Mouse (Mus musculus) kidney, adult 11 months (tissue): ENCODE data around the gene Nsun7.
"Not testable (repeated sequence)": the region's sequence is repeated elsewhere in the genome, so short reads cannot be mapped to it uniquely, and the experiment has no call there.

ENCODE experiments used
- DNase-seq: peaks from one replicate; pipeline ENCODE4 v3.0.0; 2022

The Nsun7 gene

DNA sequence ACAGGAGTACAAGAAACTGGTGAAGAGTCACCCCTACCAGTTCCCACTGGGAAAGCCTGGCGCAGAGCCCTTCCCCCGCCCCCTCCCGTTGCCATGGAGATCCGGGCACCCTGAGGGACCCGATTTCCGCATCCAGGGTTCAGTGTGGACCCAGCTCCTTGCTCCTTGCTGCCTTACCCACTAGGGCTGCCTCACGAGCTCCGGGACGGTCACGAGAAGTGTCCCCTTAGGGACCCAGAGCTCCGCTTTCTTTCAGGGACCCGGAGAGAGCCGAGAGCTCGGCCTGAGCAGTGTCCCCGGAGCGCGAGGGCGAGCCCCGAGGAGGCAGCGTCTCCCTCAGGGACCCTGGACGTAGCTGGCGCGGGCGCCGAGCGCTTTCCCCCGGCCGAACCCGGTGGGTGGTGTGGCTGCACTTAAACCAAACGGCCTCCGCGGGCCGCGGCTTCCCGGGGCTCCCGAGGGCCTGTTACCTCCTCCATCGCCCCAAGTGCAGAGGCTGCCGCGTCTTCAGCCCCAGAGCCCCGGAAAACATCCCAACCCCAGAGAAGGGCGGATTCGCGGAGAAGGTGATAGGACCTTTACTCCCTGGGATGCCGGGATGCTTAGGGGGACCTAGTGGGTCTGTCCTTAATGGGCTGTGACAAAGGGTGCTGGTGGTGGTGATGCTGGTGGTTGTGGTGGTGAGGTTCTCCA, at the start of gene Nsun7:
TSS of gene Nsun7 (plus strand) at position 142 of the 693 bp plus-strand sequence.
- peak; percentile 86 for DNase-seq

DNA sequence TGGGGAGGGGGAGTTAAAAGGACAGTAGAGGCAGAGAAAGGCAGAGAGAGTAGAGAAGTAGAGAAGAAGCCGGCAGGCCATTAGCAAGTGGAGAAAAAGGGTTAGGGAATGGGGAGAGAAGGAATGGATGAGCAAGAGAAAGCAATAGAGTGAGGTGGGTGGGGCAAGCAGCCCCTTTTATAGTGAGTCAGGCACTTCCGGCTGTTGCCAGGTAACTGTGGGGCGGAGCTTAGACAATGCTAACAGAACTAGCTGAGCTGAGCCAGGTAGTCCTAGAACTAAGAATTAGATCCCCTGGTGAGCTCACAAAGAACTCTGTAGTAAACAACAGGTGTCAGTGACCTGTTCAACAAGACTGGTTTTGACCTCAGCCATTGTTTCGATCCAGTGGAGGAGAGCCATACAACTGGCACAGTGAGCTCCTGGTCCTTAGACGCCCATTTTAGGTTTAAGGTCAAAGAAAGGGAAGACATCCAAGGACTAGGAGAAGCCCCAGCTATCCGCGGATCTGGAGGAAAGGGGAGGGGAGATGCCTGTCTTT, 45.2 kb upstream of the Nsun7 start:
- no peak for DNase-seq

DNA sequence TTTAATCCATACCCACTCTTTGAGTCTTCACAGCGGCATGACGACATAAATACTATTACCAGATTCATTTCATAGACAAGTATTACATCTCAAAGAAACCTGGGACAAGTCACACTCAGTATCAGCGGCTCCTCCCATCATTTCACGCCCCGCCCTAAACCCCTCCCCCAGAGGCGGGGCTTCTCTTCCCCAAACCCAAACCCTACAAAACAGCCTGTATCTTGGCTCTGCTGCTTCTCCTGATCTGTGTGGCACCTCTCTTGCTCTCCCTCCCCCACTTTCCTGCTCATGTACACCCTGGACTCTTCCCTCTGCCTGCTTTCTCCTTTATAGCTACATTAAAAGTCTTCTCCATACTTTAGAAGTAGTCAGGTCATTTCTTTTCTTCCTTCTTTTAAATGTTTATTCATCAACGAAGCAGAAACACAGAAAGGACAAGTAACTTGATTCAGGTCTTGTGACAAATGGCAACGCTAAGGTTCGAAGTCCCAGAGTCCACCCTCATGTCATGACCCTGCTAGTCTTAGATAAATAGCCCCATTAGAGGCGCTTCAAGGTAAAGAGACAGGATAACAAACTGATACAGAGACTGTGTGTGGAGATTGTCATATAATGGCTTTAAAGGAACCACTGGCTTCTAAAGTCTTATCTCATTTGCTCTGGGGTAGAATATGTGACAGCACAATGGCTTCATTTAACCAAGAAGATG, 44.0 kb upstream of the Nsun7 start:
- DNase-seq = no peak

DNA sequence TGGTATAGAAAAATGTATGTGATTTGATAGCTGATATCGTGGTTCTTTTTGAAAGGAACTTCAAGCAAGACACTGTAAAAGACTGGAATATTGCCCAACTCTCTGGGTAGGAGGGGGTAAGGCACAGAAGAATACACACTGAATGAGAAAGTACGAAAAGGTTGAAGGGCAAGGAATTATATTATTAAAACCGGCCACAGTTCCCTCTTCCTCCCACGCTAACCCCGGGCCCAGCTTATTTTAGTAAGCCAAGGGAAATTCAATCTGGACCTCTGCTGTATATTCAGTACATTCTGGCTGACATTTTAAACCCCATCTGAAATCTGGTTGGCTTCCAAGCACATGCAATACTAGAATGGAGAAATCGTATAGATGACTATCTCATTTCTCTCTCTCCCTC, 40.0 kb upstream of the Nsun7 start:
- DNase-seq = no peak

DNA sequence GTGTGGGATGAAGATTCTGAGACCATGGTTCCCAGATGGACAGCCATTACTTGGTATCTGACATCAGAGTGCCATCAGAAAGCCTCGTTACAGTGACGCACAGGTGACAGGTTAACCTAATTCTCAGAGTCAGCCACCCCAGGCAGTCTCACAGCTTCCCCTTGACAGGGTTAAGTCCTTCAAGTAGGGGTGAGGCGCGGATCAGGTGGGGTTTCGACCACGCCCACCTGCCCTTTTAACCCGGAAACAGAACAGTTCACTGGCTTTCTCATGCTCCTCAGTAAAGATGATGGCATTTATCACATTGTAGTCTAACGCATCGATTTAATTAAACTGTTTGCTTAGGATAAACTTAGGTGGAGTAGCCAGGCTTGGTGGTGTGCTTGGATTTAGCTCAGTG, 39.1 kb upstream of the Nsun7 start:
- no peak for DNase-seq

DNA sequence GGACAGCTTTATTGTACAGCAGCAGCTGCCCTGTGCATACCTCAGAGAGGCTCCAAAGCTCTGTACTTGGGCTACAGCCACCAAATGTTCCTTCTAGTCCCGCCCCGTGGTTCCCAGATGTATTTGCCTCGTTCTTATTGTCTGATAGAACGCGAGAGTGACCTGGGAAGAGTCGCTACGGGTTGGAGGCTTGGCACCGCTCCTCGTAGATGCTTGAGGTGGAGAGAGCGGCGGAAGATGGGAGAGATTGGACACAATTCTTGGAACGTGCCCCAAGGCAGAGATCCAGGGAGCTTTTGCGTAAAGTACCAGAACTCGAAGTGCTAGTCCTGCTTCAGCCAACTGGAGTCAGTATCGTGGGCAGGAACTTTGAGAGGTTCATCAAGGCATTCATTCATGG, 36.8 kb upstream of the Nsun7 start:
- DNase-seq = no peak

DNA sequence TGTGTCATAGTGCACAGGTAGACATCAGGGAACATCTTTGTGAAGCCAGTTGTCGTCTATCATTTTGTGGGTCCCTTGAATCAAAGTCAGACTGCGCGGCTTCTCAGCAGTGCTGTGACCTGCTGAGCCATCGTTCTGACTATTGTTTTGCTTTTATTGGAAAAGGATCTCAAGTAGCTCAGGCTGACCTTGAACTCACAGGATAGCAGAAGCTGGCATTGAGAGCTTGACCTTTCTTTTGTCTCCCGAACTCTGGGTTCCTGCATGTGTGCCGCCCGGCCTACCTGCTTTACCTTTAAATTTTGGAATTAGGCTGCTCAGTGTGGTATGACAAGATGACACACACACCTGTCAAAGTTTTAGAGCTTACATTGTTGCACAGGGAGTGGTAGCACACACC, 33.2 kb upstream of the Nsun7 start:
- DNase-seq = no peak

DNA sequence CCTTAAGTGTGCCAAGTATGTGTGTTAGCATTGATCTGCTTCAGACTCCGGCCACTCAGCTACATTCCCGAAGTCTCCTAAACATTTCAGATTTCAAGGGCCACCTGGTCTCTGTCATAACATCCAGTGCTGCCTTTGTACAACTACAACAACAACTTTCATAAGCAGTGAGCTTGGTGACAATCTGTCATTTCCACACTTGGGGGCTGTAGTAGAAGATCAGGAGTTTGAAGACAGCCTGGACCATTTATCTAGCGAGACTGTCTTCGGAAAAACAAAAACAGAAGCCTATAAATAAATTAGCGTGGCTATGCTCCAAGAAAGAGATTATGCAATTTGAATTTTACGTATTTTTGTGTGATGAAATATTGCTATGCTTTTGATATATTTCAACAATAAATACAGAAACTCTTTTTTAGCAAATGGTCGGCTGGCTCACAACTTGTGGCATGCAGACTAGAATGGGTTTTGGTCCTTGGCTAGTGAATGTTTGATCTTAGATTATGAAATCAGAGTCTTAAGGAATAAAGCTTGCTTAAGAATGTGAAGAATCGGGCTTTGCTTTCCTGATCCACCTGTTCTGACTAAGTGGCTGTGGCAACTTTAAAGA, 27.9 kb upstream of the Nsun7 start:
- no peak for DNase-seq

DNA sequence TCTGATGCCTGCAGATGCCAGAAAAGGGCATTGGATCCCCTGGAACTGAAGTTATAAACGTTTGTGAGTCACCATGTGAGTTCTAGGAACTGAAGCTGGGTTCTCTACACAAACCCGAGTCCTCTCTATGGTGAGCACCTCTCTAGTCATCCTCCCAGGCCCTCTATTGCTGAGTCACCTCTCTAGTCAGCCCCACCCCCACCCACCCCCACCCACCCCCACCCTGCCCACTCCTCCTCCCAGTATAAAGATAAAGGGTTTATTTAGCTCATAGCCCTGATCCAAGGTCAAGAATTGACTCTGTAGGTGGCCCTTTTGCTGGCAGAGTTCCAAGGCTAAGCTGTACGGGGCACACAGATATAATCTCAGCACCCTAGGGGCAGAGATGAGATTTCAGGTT, 27.2 kb upstream of the Nsun7 start:
- no peak for DNase-seq

DNA sequence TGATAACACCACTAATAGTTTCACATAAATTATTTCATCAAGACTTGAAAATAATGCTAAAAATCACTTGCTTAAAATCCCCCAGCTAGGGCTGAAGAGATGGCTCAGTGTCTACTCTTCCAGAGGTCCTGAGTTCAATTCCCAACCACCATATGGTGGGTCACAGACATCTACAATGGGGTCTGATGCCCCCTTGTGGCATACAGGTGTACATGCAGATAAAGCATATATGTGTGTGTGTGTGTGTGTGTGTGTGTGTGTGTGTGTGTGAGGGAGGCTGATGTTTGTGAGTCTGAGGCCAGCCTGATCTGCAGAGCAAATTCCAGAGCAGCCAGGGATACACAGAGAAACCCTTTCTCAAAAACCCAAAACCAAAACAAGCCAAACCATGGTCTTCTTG, 17.8 kb upstream of the Nsun7 start:
- no peak for DNase-seq

DNA sequence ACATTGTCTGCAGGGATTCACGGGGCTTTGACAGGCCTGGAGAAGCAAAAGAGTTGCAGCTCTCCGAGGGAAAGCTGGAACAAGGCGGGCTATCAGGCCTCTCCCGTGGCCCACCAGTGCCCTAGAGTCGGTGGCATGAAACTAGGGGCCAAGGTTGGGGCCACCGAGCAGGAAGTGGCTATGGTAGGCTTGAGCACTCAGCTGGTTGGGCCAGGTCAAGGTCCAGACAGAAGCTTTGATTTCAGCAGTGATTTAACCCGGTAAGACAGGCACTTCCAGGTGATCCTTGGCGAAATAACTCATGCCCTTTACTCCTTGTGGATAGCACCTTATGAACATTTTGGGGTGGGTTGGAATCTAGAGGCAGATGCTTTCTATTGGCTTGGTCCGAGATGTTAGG, 16.2 kb upstream of the Nsun7 start:
- no peak for DNase-seq

DNA sequence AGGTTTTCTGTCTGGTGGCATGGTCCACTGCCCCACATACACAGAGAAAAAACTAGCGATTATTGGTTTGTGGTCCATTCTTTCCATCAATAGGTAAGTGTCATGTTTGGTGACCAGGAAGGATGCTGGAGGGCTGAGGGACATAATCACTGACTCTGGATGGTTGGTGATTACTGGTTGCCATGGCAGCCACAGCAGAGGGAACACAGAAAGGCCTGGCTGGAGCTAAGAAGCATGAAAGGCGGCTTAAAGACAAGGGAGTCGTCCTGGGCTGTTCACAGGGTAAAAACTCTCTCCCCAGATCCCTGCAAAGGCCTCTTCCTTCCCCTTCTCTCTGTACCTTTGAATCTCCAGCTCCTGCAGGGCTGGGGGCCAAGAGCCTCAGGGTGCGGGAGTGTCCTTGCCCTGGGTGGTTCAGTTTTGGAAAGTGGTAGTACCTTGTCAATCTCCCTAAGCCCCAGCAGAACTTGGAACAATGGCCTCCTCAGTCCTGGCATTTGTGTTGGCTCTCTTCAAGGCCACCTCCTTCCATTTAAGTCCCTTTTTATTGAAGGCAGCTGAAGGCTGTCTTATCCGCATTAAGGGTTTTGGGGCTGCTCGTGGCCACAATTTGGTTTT, 15.5 kb upstream of the Nsun7 start:
- DNase-seq = no peak

DNA sequence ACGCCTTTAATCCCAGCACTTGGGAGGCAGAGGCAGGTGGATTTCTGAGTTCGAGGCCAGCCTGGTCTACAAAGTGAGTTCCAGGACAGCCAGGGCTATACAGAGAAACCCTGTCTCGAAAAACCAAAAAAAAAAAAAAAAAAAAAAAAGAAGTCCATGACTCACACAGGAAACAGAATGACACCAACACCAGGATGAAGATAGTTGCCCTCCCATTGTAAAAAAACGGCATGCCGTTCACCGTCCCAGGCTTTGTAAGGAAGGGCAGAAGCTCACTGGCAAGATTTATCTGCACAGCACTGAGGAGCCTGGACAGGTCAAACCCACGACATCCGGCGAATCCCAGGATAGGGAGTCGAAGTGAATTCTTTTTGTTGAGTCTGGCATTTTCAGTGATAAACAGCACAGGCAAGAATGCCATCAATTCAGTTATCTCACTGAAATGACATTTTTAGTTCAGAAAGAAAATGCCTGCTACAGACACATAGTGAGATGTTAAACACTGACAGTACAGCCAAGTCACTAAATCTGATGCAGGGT, 13.7 kb upstream of the Nsun7 start:
- DNase-seq = peak; percentile 45

DNA sequence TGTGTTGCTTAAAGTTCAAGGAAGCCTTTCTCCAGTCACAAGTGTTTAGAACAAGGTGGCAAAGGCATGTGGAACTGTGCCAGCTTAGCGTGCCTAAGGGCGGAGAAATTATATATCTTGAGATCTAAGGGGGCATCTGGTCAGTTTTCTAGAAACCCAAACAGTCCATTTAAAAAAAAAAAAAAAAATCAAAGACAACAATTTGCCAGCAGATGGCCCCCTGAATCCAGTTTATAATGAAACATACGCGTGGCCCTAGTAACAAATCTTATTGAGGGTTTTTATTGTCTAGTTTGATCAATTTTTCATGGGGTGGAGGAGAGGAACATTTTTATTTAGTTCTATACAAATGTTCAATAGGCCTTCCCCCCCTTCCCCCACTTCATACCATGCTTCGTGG, 6.5 kb upstream of the Nsun7 start:
- no peak for DNase-seq

DNA sequence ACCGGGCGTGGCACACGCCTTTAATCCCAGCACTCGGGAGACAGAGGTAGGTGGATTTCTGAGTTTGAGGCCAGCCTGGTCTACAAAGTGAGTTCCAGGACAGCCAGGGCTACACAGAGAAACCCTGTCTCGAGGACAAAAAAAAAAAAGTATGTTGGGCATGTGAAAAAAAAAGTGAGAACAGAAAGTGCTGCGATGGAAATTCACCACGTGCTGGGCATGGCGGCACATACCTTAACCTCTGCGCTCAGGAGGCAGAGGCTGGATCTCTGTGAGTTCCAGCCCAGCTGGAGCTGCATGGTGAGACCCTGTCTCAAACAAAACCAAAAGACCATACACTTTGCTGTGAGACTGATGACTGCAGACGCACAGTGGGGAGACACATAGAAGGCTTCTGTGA, 4.7 kb upstream of the Nsun7 start:
- no peak for DNase-seq

DNA sequence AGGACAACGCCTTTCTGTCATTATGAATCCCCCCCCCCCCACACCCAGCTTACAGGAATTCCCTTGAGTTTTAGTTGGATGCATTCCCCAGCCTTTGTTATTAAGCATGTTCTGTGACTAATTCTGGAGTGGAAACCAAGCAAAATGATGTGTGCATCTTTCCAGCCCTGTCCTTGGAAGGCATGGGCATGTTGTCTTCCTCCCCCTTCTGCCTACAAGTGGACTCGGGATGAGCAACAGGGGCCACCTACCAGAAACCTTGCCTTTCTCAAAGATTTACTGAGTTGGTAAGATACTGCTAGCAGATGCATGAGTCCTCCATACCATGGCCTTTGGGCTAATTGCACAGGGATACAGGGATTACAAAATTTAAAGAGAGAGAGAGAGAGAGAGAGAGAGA, 697 bp upstream of the Nsun7 start:
- DNase-seq = no peak

DNA sequence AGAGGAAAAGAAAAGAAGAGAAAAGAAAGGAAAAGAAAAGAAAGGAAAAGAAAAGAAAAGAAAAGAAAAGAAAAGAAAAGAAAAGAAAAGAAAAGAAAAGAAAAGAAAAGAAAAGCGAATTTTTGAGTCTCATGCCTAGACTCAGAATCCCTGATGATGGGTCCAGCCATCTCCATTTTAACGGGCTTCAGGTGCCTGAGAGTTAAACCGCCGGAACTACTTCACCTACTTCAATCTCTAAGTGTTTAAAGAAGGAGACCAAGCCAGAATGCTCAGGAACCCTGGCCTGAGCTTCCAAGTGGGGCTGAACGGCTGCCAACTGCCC, 304 bp upstream of the Nsun7 start:
- not testable (repeated sequence) for DNase-seq

DNA sequence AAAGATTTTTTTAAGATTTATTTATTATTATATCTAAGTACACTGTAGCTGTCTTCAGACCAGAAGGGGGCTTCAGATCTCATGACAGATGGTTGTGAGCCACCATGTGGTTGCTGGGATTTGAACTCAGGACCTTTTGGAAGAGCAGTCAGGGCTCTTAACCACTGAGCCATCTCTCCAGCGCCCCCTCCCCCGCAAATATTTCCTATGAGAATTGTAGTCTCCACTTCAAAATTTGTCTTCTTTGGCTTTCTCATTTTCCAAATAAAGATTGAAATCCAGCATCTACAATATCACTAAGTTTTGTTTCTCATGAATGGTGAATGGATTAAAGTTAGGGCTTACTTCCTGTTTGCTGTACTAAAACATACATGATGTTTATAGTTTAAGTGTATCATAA, 2.8 kb downstream of the Nsun7 start:
- no peak for DNase-seq

DNA sequence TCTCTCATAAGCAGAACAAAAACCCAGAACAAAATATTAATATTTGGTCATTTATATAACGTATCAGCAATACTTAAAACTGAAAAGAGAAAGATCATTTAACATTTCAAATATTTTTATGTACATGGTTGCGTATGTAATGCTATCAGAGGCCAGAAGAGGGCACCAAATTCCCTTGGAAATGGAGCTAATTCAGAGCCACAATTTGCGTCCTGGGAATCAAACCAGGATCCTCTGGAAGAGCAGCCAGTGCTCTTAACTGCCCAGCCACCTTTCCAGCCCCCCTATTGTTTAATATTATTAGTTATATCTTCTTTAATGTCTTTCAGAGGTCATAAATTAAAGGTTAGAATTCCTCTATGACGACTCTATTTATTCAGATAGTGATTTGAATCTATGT, 3.7 kb downstream of the Nsun7 start:
- DNase-seq = no peak

DNA sequence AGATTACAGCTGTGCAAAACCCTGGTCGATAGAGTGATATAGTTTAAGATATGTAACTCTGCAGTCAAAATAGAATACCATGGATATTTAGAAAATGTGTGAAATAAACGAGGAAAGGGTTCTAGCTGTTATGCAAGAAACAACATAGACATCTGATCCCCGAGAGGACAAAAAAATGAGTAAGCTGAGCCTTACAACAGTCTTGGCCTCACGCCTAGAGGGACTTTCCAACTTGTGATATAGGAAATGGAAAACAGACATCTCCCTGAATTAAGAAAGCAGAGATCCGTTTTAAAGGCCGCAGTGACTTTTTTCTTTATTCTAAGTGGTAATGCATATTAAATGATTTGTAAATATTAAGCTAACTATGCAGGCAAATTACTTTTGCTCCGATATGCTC, 9.9 kb downstream of the Nsun7 start:
- DNase-seq = no peak

DNA sequence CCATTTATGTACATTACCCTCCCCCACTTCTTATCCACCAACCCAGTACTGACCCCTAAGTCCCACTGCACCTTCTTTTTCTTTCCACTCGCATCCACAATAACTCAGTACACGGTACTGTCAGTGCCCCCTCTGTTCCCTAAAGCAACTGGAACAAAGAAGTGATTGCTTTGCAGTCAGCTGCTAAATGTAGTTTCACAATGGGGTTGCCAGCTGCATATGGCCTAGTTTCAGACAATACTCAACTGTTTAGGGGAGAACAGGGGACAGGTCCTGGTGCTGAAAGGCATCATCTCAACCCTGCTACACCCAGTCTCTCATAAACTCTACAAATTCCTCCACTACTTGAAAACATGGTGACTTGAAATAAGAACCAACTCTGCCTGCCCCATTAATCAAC, 11.4 kb downstream of the Nsun7 start:
- DNase-seq = no peak

DNA sequence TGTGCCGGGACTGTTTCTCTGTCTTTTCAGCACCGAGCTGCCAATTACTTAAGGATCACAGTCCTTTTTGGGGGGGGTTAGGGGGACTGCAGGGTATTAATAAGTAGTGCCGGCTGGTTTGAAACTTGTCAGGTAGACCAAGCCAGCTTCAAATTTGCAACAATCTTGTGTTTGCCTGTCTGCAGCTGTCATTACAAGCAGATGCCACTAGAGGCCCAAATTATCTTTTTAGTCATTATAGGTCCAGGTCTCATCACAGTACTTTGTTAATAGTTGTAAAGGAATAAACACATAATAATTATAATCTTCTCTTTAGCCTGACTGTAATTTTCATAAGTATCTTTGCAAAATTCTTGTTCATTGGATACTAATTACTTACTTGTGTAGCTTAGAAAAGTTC, 14.7 kb downstream of the Nsun7 start:
- DNase-seq = no peak

DNA sequence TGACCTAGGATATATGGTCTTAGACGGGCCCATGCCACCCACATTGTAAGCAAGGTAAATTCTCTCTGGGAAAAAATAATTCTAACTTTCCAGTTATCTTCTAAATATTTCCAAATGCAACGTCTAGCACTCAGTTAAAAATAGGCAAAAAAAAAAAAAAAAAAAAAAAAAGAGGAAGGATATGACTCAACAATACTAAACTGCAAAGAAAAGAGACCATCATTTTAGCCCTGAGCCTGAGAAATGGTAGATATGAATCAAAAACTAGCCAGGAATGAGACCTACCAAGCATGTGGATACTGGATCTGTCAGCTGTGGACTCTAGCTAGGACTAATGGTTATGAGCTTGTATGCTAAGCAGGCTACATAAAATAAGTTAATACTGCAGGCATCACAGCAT, 20.0 kb downstream of the Nsun7 start:
- DNase-seq = no peak

DNA sequence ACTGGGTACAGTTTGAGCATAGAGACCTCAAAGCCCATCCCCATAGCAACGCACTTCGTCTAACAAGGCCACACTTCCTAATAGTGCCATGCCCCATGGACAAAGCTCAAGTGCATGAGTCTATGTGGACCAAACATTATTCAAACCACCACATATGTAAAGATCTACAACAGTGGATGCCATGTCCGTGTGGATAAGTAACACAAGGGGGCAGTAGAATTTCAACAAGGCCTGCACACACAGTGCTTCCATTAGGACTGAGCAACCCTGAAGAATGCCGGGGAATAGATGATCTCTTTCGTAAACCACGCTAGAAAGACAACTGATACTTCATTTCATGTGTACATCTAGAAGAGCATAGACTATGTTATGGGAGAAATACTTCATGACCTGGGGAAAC, 21.0 kb downstream of the Nsun7 start:
- DNase-seq = no peak
